Mouse (Mus musculus) myocyte (in vitro differentiated cells): ENCODE measurements around the gene Slc25a10.

Experiments
- CEBPB ChIP-seq: IDR thresholded peaks from 2 replicates; pipeline ENCODE4 v1.6.1; 2011; ENCODE audit warnings: mild to moderate bottlenecking, moderate library complexity; ENCODE audit not compliant: poor library complexity, insufficient read depth, severe bottlenecking
- E2F4 ChIP-seq: IDR thresholded peaks from one replicate; pipeline ENCODE4 v1.6.1; 2011; ENCODE audit warnings: mild to moderate bottlenecking, control low read depth, moderate library complexity; ENCODE audit not compliant: insufficient read depth
- MAX ChIP-seq: IDR thresholded peaks from one replicate; pipeline ENCODE4 v1.6.1; 2011; ENCODE audit warnings: low read depth, mild to moderate bottlenecking, control low read depth
- MYOD1 ChIP-seq, 3 experiments: IDR thresholded peaks; one replicate each; pipeline ENCODE4 v1.6.1; 2011; ENCODE audit warnings: control low read depth in 2 of 3, low read depth in 2 of 3, mild to moderate bottlenecking in 2 of 3, moderate library complexity in 1 of 3; ENCODE audit not compliant: insufficient read length in 2 of 3, control insufficient read depth in 1 of 3
- POLR2A ChIP-seq: IDR thresholded peaks from one replicate; pipeline ENCODE4 v1.6.1; 2011; ENCODE audit warnings: low read depth, mild to moderate bottlenecking, control low read depth, moderate library complexity; ENCODE audit not compliant: insufficient read length
- POLR2AphosphoS2 ChIP-seq: IDR thresholded peaks from one replicate; pipeline ENCODE4 v1.6.1; 2011; ENCODE audit warnings: low read depth, control low read depth; ENCODE audit not compliant: insufficient read length
- SRF ChIP-seq: IDR thresholded peaks from one replicate; pipeline ENCODE4 v1.6.1; 2011; ENCODE audit warnings: low read depth; ENCODE audit not compliant: control insufficient read depth, insufficient read length
- TCF12 ChIP-seq: IDR thresholded peaks from one replicate; pipeline ENCODE4 v1.6.1; 2011; ENCODE audit warnings: mild to moderate bottlenecking, control low read depth; ENCODE audit not compliant: poor library complexity, insufficient read depth, severe bottlenecking
- USF1 ChIP-seq: IDR thresholded peaks from one replicate; pipeline ENCODE4 v1.6.1; 2011; ENCODE audit warnings: low read depth, mild to moderate bottlenecking, control low read depth, moderate library complexity

GRCm38 (mm10) chr11:120491317-120492023, at the start of gene Slc25a10:
- TF ChIP-seq POLR2A: peak; percentile 86
- no peak for TF ChIP-seq TCF12
- TF ChIP-seq MAX: no peak
- TF ChIP-seq POLR2AphosphoS2: peak; percentile 79
- no peak for TF ChIP-seq CEBPB
- no peak for TF ChIP-seq USF1
- peak; percentile 13 for TF ChIP-seq SRF
- peak in 1 of 3 experiments; percentile 48 for TF ChIP-seq MYOD1 (IDR thresholded peaks at IDR 0.05; ENCODE audit: control insufficient read depth in 1 of 3, insufficient read length in 2 of 3, low read depth in 2 of 3)
- TF ChIP-seq E2F4: peak; percentile 83
